Mouse (Mus musculus) neutrophil, adult 5-6 weeks (primary cell): ENCODE measurements at regions not wholly inside any gene's neighbourhood (a gene's known extent, or its start where the extent isn't known, plus 50 kb on each side); places are given as distances from the start of the nearest gene placed in this dataset.

Experiments
- ATAC-seq: fragments of 151-379, 151-347 bp; 2 replicates; pipeline ENCODE4 v1.8.0; 2017; ENCODE audit warnings: mild to moderate bottlenecking, moderate TSS enrichment; ENCODE audit not compliant: insufficient number of reproducible peaks, poor library complexity, low FRiP score, severe bottlenecking; ENCODE audit errors: extremely low read depth

DNA sequence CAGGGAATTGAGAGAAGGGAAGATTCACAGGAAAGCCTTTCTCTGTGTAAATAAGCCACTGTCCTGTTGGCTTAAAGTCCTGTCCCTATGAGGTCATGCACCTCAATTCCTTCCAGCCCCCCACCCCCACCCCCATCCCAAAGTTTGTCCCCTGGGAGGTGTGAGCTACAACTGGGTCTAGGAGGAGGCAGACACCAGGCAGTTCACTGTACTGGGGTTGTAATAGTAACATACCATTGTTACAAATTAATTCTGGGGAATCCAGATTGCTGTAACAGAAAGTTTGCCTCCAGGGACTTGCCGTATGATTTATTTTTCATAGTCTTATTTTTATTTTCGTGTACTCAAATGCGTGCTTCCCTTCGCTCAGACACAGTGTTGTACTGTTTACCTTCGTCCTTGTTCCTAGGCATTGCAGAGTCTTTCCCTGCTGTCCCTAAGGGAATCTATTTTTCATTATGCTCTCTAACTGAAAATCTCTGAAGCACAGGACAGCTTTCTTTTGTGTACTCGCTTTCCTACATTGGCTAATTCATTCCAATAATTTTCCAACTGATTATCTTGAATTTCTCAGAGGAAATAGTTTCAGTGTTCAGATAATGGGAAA lies 244.2 kb downstream of the Mex3b start:
- no peak for ATAC-seq

DNA sequence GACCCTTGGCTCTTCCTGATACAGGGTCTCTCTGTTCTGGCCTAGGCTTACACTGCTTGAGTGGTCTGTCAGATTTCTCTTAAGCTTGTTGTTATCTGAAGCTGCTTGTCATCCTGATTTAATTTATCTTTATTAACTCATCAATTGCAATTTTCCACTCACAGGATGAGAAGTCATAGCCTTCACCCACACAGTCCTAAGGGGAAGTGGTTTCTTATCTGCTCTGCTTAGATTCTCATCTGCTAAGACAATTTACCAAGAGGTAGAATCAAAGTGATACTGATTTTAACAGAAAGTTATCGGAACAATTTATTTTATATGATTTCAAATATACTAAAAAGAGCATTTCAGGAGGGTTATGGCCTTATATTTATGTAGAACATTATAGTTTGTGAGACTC lies 249.4 kb downstream of the Mex3b start:
- ATAC-seq, result no peak

DNA sequence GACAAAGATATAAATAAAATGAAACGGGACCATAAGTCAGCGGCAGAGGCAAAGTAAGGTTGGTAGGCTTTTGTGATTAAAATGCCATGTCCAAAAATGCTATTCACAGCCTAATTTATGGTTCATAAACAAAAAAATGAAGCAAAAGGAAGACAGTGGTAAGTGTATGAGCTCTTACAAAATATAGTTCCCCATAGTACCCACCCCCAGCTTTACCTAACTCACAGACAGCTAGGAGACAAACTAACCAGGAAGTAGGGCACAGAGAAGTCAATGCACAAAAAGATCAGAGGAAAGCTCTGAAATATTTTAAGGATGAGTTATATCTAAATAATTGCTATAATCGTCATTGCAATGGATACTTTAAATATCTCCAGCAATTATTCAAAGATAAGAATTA lies 249.9 kb downstream of the Mex3b start:
- ATAC-seq, result no peak

- no peak for ATAC-seq
These were observed 259.1 kb downstream of the Mex3b start for GRCm38 (mm10) chr7:83126196-83126595.

- ATAC-seq, result no peak
These were observed 273.1 kb downstream of the Mex3b start for GRCm38 (mm10) chr7:83140216-83140615.

DNA sequence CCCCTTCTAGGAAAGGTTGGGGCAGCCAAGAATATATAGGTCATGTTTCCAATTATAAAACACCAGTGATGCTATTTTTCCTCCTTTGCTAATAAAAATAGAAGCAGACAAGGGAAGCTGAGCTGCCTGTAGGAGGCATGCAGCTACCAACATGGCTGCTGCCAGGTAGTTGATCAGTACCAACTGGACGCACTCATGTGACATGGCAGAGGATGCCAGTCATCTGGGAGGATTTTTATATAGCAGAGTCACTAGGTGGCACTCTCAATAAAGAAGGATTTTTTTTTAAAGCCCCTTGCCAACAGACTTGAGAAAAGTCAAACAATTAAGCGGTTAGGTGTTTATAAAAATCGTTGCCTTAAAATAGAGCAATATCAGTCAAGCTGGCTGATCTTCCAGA lies 273.5 kb downstream of the Mex3b start:
- ATAC-seq, result no peak

DNA sequence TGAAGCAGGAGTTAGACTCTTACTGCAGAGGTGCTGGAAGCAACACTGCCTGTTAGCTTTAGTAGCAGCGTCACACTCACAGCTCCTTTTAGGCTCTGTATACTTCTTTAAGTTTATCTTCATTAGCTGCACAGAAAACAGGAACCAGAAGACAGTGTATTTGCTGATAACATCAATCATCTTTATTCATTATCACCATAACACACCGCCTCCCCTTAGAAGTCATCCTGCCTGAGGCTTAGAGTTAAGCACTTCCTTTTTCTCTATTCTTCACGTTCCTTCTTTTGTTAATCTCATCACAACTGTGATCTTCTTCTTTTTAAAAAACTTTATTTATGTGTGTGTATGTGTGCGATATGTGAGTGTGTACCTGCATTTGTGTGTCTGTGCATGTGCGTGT lies 276.9 kb downstream of the Mex3b start:
- ATAC-seq, result no peak

DNA sequence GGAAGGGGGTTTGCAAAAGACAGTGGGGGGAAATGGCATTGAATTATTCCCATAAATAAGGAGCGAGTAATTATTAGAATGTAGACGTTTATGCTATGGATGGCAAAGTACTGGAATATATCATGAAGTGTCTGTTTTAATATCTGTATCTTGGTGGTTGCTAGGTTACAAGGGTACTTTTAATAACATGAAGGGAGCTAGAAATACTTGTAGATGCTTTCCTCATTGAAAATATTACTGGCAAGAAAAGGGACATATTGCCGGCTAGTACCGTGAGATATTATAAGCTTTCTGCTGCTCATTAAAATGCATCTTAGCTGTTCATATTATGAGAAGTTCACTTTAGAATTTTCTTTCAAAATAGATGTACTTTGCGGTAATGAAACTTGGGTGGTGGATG lies 278.4 kb downstream of the Mex3b start:
- ATAC-seq, result no peak

DNA sequence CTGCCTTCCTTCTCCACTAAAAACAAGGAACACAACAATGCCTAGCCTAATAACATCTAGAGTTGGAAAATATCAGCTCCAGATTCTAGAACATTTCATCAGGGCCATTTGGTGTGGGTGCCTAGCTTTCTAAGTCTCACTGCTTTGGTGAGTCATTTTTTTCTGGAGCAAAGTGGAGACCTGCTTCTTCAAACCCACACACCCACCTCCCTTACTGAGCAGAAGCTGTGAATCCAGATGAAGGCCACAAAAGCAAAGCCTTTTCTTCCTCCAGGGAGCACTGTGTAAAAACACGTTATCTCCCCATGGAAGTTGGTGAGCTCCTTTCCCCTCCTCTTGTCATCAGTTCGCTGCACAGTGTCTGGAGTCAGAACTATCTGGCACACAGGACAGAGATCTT lies 294.1 kb downstream of the Mex3b start:
- no peak for ATAC-seq

DNA sequence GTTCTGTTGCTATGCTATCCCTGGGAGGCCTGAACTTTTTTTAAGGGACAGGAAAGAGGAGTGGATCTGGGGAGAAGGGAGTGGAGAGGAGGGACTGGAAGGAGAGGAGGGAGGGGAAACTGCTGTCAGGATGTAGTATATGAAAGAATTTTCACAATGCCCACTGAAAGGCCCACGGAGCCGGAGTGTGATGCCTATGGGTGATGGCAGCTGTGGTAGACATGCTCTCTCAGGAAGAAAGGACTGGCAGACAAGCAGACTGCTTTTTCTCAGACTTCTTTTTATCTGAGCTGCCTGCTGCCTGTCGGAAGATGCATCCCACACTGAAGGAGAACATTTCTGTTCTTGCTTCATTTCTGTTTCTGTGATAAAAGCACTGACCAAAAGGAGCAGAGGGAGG lies 295.7 kb downstream of the Mex3b start:
- no peak for ATAC-seq

GRCm38 (mm10) chr7:83179403-83179802 lies 312.3 kb downstream of the Mex3b start:
- no peak for ATAC-seq

DNA sequence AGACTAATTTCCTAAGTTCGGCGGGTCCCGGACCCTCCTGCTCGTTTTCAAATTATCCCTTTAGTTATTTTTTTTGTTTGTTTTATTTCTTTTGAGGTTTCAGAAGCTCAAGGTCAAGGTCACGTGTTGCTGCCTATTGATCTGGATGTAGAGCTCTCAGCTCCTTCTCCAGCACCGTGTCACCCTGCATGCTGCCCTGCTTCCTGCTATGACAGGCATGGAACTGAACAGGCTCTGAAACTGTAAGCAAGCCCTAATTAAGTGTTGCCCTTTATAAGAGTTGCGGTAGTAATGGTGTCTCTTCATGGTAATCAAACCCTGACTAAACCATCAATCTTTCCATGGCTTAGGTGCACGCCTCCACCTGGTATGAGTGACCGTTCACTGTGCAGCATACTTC lies 319.2 kb downstream of the Mex3b start:
- no peak for ATAC-seq

GRCm38 (mm10) chr7:83195896-83196537 lies 328.9 kb downstream of the Mex3b start:
- ATAC-seq, result no peak

- no peak for ATAC-seq
These were observed 330.4 kb downstream of the Mex3b start for GRCm38 (mm10) chr7:83197490-83197889.

DNA sequence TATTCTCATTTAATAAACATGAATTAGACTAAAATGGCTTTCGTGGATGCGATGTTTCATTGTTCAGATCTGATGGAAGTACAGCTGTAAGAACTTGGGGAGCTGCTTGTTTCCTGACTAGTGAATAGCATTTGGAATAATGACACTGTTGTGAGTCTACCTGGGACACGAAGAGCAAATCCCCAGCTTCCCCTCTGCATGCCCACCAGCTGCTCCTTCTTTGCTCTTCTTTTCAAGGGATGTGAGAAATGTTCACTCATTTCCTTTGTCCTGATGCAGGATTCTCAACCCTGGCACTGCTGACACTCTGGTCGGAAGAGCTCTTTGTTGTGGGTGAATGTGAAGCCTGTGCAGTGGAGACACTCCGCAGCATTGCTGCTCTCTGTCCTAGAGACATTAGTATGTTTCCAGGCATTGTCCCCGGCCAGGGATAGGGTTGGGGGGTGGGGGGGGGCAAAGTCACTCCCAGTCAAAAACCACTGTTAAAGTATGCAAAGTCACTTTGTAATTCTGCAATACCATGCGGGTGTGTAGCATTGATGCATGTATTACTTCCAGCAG lies 334.1 kb downstream of the Mex3b start:
- no peak for ATAC-seq

- ATAC-seq, result no peak
These were observed 334.8 kb downstream of the Mex3b start for GRCm38 (mm10) chr7:83201768-83202493.

GRCm38 (mm10) chr7:83203311-83204012 lies 336.3 kb downstream of the Mex3b start:
- no peak for ATAC-seq

GRCm38 (mm10) chr7:83204013-83204365 lies 336.9 kb downstream of the Mex3b start:
- ATAC-seq, result no peak

DNA sequence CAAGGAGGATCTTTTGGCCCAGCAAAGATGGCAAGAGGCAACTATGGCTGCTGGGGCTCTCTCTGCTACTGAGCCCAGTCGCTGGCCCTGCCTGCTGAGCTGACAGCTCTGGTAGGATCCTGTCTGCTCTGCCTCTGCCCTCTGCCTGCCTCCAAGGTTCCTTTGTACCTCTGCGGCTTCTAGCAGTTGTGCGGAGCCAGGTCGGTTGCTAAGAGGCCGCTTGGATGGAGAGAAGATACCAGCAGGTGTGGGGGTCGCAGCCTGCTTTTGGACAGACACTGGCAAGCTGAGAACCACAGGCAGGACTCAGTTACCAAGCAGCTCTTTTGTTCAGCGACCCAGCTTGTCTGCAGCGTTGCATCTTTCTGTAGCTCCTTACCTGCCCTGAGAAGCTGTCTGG lies 337.6 kb downstream of the Mex3b start:
- no peak for ATAC-seq

GRCm38 (mm10) chr7:83206999-83207398 lies 339.9 kb downstream of the Mex3b start:
- ATAC-seq, result no peak
